Mouse (Mus musculus) lung, postnatal 0 days (tissue): ENCODE measurements around the gene Sept12.

Experiments
- CTCF ChIP-seq: IDR thresholded peaks from 2 replicates; pipeline ENCODE4 v1.5.1; 2016; ENCODE audit warnings: antibody characterized with exemption, mild to moderate bottlenecking
- EP300 ChIP-seq: IDR thresholded peaks from 2 replicates; pipeline ENCODE4 v1.6.1; 2016; ENCODE audit warnings: antibody characterized with exemption, mild to moderate bottlenecking, control low read depth

GRCm38 (mm10) chr16:4976180-4976579 lies 21.5 kb downstream of the Sept12 start:
- TF ChIP-seq EP300 (no peak), CTCF (no peak)
